Mouse (Mus musculus) olfactory bulb, adult 2 months (tissue): ENCODE measurements around the gene AC161166.1. TPM values are rescaled to one million over a fixed set of nuclear protein-coding genes. Genes with fewer than 3 reads are reported as not detected.

ENCODE experiments used
- H3K27ac ChIP-seq: fragments of 200-500 bp; 2 replicates; pipeline ENCODE4 v1.5.1; 2012; ENCODE audit warnings: low read depth, low read length; ENCODE audit not compliant: insufficient read depth
- H3K4me1 ChIP-seq: fragments of 200-500 bp; 2 replicates; pipeline ENCODE4 v1.6.1; 2012; ENCODE audit warnings: low read length; ENCODE audit not compliant: control insufficient read depth, insufficient read depth
- H3K4me3 ChIP-seq: fragments of 200-500 bp; 2 replicates; pipeline ENCODE4 v1.5.1; 2012; ENCODE audit warnings: mild to moderate bottlenecking, low read depth, low read length, moderate library complexity; ENCODE audit not compliant: insufficient read depth
- CTCF ChIP-seq: fragments of 200-500 bp; IDR thresholded peaks from 2 replicates; pipeline ENCODE4 v1.5.1; 2012; ENCODE audit warnings: low read depth, mild to moderate bottlenecking, low read length, moderate library complexity; ENCODE audit not compliant: insufficient read depth
- POLR2A ChIP-seq: fragments of 200-500 bp; IDR thresholded peaks from 2 replicates; pipeline ENCODE4 v1.6.1; 2012; ENCODE audit warnings: mild to moderate bottlenecking, low read depth, low read length, moderate library complexity; ENCODE audit not compliant: insufficient read depth
- whole genome bisulfite sequencing: fragments of 180-500 bp; shearing (Covaris S2); methylation state at CpG from one replicate; pipeline ENCODE4 v1.1.7; 2018; 5-methylcytosine and 5-hydroxymethylcytosine counted together
- polyA plus RNA-seq: library from polyadenylated mRNA; stranded (reverse); fragments of >200 nt; gene quantifications from 2 replicates; pipeline ENCODE4 v1.2.4, GENCODE M21; 2012; ENCODE audit warnings: low replicate concordance; ENCODE audit not compliant: missing spikeins, insufficient read depth, insufficient read length

Gene AC161166.1
- polyA plus RNA-seq, 1 experiment, result not detected

DNA sequence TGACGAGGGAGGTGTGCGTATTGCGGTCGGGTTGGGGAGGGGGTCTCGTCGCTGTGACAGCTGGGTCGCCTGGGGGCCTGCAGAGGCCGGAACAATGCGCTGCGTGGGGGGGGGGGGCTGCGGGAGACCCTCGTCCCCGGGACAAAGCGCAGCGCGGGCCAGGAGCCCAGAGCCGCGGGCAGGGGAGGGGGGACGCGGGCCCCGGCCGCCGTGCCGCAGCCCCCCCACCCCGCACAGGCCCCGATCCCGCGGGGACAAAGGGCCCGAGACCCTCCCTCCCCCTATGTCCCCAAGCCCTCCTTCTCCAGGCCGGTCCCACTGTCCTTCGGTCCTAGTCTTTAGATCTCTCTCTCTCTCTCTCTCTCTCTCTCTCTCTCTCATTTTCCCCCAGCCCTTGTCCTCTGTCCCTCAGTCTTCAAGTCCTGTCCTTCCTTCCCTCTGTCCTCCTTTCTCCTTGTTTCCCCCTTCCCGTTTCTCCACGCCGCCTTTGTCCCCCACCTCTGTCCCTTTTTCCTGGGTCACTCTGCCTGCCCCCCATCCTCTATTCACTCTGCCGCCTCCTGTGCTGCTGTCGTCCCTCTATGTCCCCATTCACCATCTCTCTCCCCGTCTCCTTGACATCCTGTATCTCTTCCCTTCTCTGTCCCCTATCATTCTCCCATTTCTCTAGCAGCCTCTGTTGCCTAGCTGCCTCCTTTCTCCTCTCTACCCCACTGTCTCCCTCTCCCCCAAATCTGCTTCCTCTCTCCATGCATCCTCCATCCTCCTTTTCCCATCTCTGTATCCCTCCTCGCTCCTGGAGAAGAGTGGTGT, 29.8 kb downstream of the AC161166.1 start:
- WGBS, result 4% methylated on average over 18 of the region's 38 CpGs
- no peak for TF ChIP-seq CTCF
- no peak for TF ChIP-seq POLR2A
- Histone ChIP-seq H3K4me1 (peaks cover 36% of the 10 kb centered on the region), H3K4me3 (peak overlapping the region; percentile 64), H3K27ac (peak overlapping the region; percentile 66)

DNA sequence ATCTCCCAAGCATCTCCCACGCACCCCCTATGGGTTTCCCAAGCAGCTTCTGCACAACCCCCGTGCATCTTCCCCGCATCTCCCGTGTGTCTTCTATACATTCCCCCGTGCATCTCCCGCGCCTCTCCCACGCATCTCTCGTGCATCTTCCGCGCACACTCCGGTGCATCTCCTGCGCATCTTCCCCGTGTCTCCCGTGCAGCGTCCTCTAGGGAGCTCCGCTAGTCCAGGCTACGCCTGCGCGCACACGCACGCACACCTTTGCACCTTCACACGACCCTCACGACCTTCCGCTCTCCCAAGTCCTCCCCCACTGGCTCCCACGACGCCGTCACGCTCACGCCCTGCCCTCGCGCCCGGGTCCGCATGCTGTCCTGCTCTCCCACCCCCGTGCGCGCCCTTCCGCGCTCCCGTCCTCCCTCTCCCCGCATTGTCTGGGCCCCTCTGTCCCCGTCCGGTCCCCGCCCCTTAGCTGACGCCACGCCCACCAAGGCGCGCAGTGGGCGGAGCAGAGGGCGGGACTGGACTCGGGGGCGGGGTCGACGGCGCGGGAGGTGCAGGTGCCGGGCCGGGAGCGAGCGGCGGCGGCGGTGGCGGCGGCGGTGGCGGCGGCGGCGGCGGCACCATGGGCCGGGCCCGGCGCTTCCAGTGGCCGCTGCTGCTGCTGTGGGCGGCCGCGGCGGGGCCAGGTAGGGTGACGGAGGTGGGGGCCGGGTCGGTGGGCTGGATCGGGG, 30.6 kb downstream of the AC161166.1 start, which contains the start of gene Cadm4:
Gene Cadm4 (plus strand): TSS at position 550 of the 734 bp plus-strand sequence.
- Histone ChIP-seq H3K4me3 (peak within 1 kb of the TSS; percentile 64), H3K4me1 (peaks cover 30% of the 10 kb centered on the region), H3K27ac (peak within 1 kb of the TSS; percentile 66)
- TF ChIP-seq POLR2A, result peak; percentile 89
- TF ChIP-seq CTCF, result no peak
- 3% methylated on average over 83 of the region's 83 CpGs for WGBS

DNA sequence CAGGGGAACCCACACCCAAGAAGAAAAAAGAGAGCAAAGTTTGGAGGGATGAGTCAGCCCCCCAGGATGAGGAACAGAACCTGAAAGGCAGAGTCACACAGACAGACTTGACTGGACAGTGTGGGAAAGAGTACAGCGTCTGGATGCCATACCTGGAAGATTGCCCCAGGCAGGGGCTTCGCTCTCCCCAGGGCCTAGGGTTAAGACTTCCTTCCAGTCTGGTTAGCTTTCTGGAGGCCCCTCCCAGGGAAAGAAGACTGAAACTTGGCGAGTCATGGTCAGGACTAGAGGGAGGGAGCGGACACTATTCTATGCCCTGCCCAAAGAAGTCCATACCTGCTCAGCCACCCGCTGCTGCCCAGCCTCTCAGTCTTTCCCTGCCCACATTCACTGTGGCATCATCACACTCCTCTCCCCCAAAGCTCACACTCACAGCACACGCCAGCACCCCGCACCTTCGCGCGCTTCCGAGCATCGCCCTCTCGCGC, 31.2 kb downstream of the AC161166.1 start:
- WGBS, result 8% methylated on average over 14 of the region's 14 CpGs
- Histone ChIP-seq H3K4me1 (peaks cover 26% of the 10 kb centered on the region), H3K27ac (peak overlapping the region; percentile 64), H3K4me3 (peak overlapping the region; percentile 64)
- no peak for TF ChIP-seq POLR2A
- no peak for TF ChIP-seq CTCF

DNA sequence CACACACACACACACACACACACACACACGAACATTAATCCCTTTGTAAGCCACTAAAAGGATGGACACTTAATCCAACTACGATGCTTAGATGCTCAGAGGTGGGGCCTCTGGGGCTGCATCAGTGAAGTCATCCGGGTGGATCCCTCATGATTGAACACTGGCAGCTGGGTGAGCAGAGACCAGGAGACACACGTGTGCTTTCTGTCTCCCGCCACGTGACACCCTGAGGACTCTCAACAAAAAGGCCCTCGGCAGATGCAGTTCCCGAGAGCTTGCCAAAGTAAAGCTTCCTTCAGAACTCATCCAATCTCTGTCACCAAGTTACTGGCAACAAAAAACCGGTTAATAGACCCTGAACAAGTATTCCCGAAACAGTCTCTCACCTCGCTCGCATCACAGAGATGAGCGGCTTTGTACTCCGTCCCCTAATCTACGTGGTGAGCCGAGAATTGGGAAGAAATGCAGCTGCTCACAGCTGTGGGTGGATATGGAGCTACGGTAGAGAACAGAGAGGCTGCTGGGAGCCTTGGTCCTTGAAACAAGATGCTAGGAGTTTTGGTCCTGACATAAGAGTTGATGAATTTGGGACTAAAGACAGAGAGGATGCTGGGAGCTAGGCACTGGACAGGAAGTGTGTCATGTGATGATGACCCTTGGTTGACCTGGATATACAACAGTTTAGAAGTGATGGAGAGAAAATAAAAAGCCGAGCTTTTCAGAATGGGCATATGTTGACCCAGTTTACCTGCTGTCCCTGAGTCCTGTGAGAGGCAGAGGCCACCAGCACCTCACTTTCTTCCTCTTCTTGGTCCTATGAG, 31.9 kb downstream of the AC161166.1 start:
- peak overlapping the region; percentile 64; the same call in 1 of the 2 replicates for H3K4me3 ChIP-seq
- peaks cover 20% of the 10 kb centered on the region for H3K4me1 ChIP-seq
- peak overlapping the region; percentile 21; the same call in 1 of the 2 replicates for H3K27ac ChIP-seq
- TF ChIP-seq CTCF, result no peak
- TF ChIP-seq POLR2A, result no peak
- 32% methylated on average over 18 of the region's 18 CpGs for WGBS

DNA sequence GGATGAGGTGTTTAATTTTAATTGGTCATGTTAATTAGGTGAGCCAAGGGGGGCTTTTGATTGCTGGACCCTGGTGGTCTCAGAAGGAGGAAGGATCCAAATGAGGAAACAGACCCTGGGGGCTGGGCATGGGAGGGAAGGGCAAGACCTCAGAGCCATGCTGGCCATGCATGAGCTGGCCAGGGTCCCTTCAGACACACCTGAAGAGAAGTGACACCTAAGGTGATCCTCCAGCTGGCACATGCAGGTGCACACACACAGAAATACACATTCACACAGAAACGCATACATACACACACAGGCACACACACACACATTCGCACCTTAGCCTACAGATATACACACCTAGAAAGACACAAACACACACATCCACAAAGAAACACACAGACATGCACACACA, 32.6 kb downstream of the AC161166.1 start:
- H3K4me1 ChIP-seq, result peaks cover 24% of the 10 kb centered on the region
- WGBS, result 97% methylated on average over 2 of the region's 2 CpGs
- TF ChIP-seq POLR2A (no peak), CTCF (no peak)
- no peak overlapping the region for H3K4me3 ChIP-seq
- no peak overlapping the region for H3K27ac ChIP-seq

DNA sequence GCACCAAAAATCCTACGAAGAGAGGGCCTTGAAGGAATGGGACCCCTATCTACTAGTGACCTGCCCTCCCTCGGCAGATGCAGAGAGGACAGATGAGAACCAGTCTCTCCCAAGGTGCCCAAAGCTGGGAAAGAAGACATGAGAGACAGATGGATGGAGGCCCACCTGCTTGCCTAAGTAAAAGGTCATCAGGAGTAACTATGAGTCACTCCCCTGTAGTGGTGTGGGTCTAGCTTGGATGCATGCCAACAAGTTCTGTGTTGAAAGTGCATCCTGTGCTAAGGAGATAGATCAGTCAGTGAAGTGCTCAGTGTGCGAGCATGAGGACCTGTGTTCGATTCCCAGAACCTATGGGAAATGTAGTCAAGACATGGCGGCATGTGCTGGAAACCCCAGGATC, 33.3 kb downstream of the AC161166.1 start:
- no peak overlapping the region for H3K4me3 ChIP-seq
- WGBS, result 92% methylated on average over 5 of the region's 5 CpGs
- peaks cover 25% of the 10 kb centered on the region for H3K4me1 ChIP-seq
- no peak overlapping the region for H3K27ac ChIP-seq
- TF ChIP-seq CTCF (no peak), POLR2A (no peak)

DNA sequence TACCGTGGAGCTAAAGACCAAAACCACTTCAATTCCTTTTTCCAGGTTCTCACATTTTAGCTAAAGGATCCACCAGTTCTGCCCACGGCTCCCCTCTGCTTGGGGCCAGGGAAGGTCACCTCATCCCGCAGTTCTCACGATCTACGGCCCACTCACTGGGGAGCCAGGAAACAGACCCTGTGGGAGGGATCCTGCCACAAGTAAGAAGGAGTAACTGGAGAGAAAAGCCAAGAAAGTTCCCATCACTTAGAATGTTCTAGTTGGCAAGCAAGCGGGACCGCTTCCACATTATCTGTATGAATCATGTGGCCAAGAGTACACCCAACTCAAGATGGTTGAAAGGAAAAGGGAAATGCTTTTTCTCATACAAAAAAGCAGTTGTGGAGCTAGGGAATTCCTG, 35.4 kb downstream of the AC161166.1 start:
- Histone ChIP-seq H3K4me1 (peaks cover 23% of the 10 kb centered on the region), H3K4me3 (no peak overlapping the region), H3K27ac (no peak overlapping the region)
- 87% methylated on average over 7 of the region's 7 CpGs for WGBS
- TF ChIP-seq POLR2A (no peak), CTCF (no peak)

DNA sequence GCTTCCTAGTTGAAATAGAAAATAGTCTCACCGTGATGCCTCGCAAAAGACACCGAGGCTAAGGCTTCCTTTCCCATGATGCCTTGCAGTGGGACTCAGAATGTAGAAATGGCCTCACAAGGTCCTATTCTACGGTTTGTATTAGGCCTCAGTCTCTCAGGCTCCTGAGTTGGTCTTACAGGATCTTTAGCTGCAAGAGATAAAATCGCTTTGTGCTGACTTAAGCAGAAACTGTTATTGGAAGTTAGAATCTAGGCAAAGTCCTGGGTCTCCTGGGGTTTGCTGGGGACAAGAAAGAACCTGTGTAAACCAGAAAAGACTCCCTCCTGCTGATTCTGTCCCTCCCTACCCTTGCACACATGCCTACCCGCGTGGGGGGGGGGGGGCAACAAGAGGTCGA, 35.9 kb downstream of the AC161166.1 start:
- TF ChIP-seq CTCF (no peak), POLR2A (no peak)
- no peak overlapping the region for H3K27ac ChIP-seq
- no peak overlapping the region for H3K4me3 ChIP-seq
- peaks cover 23% of the 10 kb centered on the region for H3K4me1 ChIP-seq
- WGBS, result 70% methylated on average over 8 of the region's 8 CpGs
